Mouse (Mus musculus): ENCODE data around the gene Wipf3. TPM values are rescaled to one million over a fixed set of nuclear protein-coding genes. Genes with fewer than 3 reads are reported as not detected.

The Wipf3 gene
- 25.4 TPM for polyA plus RNA-seq (2014; fragmentation: Illumina TruSeq; extraction: RNeasy Lipid Tissue Mini Kit (QIAGEN cat#74804); ENCODE audit: low read depth, low replicate concordance)

GRCm38 (mm10) chr6:54429447-54430194, at the start of gene Wipf3:
Gene Wipf3, plus strand, starts transcription at chr6:54429603.

Other genes with a start within 250 kb of the Wipf3 start
- gene Prr15, start 103.8 kb upstream of the Wipf3 start, polyA plus RNA-seq (2014; fragmentation: Illumina TruSeq; extraction: RNeasy Lipid Tissue Mini Kit (QIAGEN cat#74804); ENCODE audit: low read depth, low replicate concordance): 9.2 TPM
- gene Scrn1, start 136.9 kb downstream of the Wipf3 start, polyA plus RNA-seq (2014; fragmentation: Illumina TruSeq; extraction: RNeasy Lipid Tissue Mini Kit (QIAGEN cat#74804); ENCODE audit: low read depth, low replicate concordance): 5.1 TPM
- 40.2 TPM for gene Plekha8, start 165.5 kb downstream of the Wipf3 start, polyA plus RNA-seq (2014; fragmentation: Illumina TruSeq; extraction: RNeasy Lipid Tissue Mini Kit (QIAGEN cat#74804); ENCODE audit: low read depth, low replicate concordance)
- 28.9 TPM for gene Fkbp14, start 167.7 kb downstream of the Wipf3 start, polyA plus RNA-seq (2014; fragmentation: Illumina TruSeq; extraction: RNeasy Lipid Tissue Mini Kit (QIAGEN cat#74804); ENCODE audit: low read depth, low replicate concordance)